Mouse (Mus musculus) layer of hippocampus, adult 2 months (tissue): Measurements from ENCODE around the gene 9130023H24Rik. TPM values are rescaled to one million over a fixed set of nuclear protein-coding genes. Genes with fewer than 3 reads are reported as not detected.

ENCODE experiments used
- DNase-seq, 2 experiments: peaks; one replicate each; pipeline ENCODE4 v3.0.0; 2022; ENCODE audit warnings: low spot score in 2 of 2
- H3K27ac ChIP-seq: fragments of 200-600 bp; 2 replicates; pipeline ENCODE4 v1.8.1; 2022
- H3K4me3 ChIP-seq: fragments of 200-600 bp; 2 replicates; pipeline ENCODE4 v1.8.1; 2022; ENCODE audit warnings: mild to moderate bottlenecking
- CTCF ChIP-seq: fragments of 200-600 bp; conservative IDR thresholded peaks from 2 replicates; pipeline ENCODE4 v1.8.1; 2022; ENCODE audit warnings: antibody characterized with exemption, mild to moderate bottlenecking, moderate library complexity
- total RNA-seq, 2 experiments: library from RNA; stranded (reverse); gene quantifications; 2 replicates each; pipeline ENCODE4 v1.2.3; 2021

Gene 9130023H24Rik
- total RNA-seq, 2 experiments from 2014 or later: 3.5 to 4.0 TPM

GRCm38 (mm10) chr7:128242331-128242730 is 4.5 kb upstream of the 9130023H24Rik start:
- no peak overlapping the region for H3K27ac ChIP-seq
- no peak overlapping the region for H3K4me3 ChIP-seq
- DNase-seq: no peak
- TF ChIP-seq CTCF: no peak

GRCm38 (mm10) chr7:128240131-128240784 is 2.4 kb upstream of the 9130023H24Rik start:
- DNase-seq: no peak
- no peak for TF ChIP-seq CTCF
- Histone ChIP-seq H3K27ac (no peak overlapping the region), H3K4me3 (no peak overlapping the region)

GRCm38 (mm10) chr7:128238991-128239390 is 1.2 kb upstream of the 9130023H24Rik start:
- Histone ChIP-seq H3K4me3 (peak overlapping the region; percentile 88), H3K27ac (no peak overlapping the region; the same call in 1 of the 2 replicates)
- peak; percentile 70 for TF ChIP-seq CTCF
- DNase-seq: no peak

DNA sequence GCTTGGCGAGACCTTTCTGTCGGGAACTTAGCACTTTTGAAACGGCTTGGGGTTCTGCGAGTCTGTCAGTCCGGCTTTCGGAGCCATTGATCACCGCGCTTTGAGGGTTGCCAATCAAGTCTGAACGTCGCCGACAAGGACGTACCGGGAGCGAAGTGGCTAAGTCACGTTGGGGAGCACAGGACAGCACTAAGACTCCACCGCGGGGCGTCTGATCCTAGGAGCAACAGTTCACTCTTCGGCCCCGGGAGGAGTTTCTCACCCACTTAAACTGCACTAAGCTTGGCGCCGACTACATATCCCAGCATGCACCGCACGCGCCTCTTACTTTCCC is 271 bp downstream of the 9130023H24Rik start:
- Histone ChIP-seq H3K27ac (peak overlapping the region; percentile 96), H3K4me3 (peak overlapping the region; percentile 88)
- DNase-seq: no peak
- TF ChIP-seq CTCF: no peak

- Histone ChIP-seq H3K27ac (peak within 1 kb of the TSS; percentile 96), H3K4me3 (peak within 1 kb of the TSS; percentile 88)
- DNase-seq: peak; percentile 61 to 87
- TF ChIP-seq CTCF: peak; percentile 96
These were observed 807 bp downstream of the 9130023H24Rik start, which contains the start of gene Armc5 for GRCm38 (mm10) chr7:128236856-128237592. Gene Armc5 (plus strand): TSS chr7:128237342.

DNA sequence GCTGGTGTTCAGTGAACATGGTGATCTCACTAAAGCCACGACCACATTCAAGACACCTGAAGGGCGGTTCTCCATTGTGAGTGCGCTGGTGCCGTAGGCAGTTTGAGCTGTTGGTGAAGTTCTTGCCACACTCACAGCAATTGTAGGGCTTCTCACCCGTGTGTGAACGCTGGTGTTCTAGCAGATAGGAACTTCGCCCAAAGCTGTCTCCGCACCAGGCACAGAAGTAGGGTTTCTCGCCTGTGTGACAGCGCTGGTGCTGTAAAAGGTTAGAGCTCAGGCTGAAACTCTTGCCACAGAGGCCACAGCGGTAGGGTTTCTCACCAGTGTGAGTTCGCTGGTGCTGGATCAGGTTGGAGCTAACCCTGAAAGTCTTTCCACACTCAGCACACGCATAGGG is 1.4 kb downstream of the 9130023H24Rik start:
- H3K4me3 ChIP-seq: no peak overlapping the region
- DNase-seq: no peak
- no peak for TF ChIP-seq CTCF
- peak overlapping the region; percentile 96; the same call in 1 of the 2 replicates for H3K27ac ChIP-seq

GRCm38 (mm10) chr7:128235481-128235880 is 2.4 kb downstream of the 9130023H24Rik start:
- no peak for DNase-seq
- H3K27ac ChIP-seq: no peak overlapping the region
- no peak for TF ChIP-seq CTCF
- H3K4me3 ChIP-seq: no peak overlapping the region

- TF ChIP-seq CTCF: no peak
- H3K4me3 ChIP-seq: no peak overlapping the region
- DNase-seq: no peak
- no peak overlapping the region for H3K27ac ChIP-seq
These were observed 3.0 kb downstream of the 9130023H24Rik start for GRCm38 (mm10) chr7:128234796-128235195.

DNA sequence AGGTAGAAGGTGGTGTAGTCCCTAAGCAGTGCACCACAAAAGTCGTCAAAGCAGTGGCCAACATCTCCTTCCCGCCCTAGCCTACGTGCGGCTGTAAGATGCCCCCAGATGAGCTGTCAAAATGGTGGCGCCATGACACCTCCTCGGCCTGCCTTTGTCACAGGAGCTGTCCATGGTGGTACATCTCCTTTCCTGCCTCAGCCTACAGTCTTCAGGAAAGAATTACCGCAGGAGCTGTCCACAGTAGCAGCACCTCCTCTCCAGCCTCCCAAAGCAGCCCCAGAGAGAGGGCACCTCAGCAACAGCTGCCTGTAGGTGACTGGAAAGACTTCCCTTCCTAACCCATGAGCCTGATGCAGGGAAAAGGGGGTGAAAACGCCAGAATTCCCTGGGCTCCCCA is 6.1 kb downstream of the 9130023H24Rik start:
- Histone ChIP-seq H3K4me3 (no peak overlapping the region), H3K27ac (no peak overlapping the region)
- DNase-seq: no peak
- no peak for TF ChIP-seq CTCF

DNA sequence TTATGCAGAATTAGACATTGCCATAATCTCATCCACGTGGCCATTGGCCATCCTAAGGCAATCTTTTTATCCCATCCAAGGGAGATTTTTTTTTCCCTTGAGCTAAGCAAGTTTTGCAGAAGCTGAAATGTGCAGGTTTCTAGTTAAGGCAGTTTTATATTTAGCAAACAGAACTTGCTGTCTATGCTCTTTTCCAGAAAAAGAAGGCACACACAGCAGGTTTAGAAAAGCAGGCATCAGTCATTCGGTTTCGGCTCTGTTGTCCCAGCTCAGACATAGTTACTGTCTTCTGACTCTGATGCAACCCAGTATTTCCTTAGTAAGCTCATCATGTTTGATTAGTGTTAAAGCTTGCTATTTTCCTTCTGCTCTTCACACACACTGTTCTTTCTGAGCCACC is 16.9 kb downstream of the 9130023H24Rik start:
- peak in 1 of 2 experiments; percentile 34 for DNase-seq
- TF ChIP-seq CTCF: no peak
- H3K27ac ChIP-seq: peak overlapping the region; percentile 64; the same call in 1 of the 2 replicates
- H3K4me3 ChIP-seq: no peak overlapping the region

- Histone ChIP-seq H3K27ac (peak overlapping the region; percentile 64; the same call in 1 of the 2 replicates), H3K4me3 (no peak overlapping the region)
- TF ChIP-seq CTCF: no peak
- no peak for DNase-seq
These were observed 17.9 kb downstream of the 9130023H24Rik start for GRCm38 (mm10) chr7:128219952-128220351.

GRCm38 (mm10) chr7:128209826-128210225 is 28.0 kb downstream of the 9130023H24Rik start:
- no peak overlapping the region for H3K4me3 ChIP-seq
- DNase-seq: no peak
- H3K27ac ChIP-seq: no peak overlapping the region
- no peak for TF ChIP-seq CTCF

GRCm38 (mm10) chr7:128208187-128208586 is 29.6 kb downstream of the 9130023H24Rik start:
- H3K27ac ChIP-seq: no peak overlapping the region
- H3K4me3 ChIP-seq: no peak overlapping the region
- peak; percentile 57 to 77 for DNase-seq
- peak; percentile 98; the same call in 1 of the 2 replicates for TF ChIP-seq CTCF

- no peak for DNase-seq
- H3K27ac ChIP-seq: no peak within 1 kb of the TSS
- no peak within 1 kb of the TSS for H3K4me3 ChIP-seq
- no peak for TF ChIP-seq CTCF
These were observed 31.7 kb downstream of the 9130023H24Rik start, which contains the start of gene Cox6a2 for GRCm38 (mm10) chr7:128206152-128206551. Gene Cox6a2 (minus strand): TSS chr7:128206387.
